Mouse (Mus musculus) left cerebral cortex, adult 11 months (tissue): Measurements from ENCODE around the gene Elmo2.

ENCODE experiments used
- DNase-seq: peaks from one replicate; pipeline ENCODE4 v3.0.0; 2022; ENCODE audit warnings: low spot score

Elmo2 gene

GRCm38 (mm10) chr2:165257151-165257834, 69.0 kb downstream of the Elmo2 start:
- DNase-seq, result no peak

GRCm38 (mm10) chr2:165256213-165256612, 70.1 kb downstream of the Elmo2 start:
- DNase-seq, result no peak

- DNase-seq, result no peak
Measured at GRCm38 (mm10) chr2:165253867-165254266, 72.4 kb downstream of the Elmo2 start.

GRCm38 (mm10) chr2:165253269-165253668, 73.0 kb downstream of the Elmo2 start:
- DNase-seq, result no peak

GRCm38 (mm10) chr2:165252801-165253200, 73.5 kb downstream of the Elmo2 start:
- no peak for DNase-seq

- DNase-seq, result no peak
Measured at GRCm38 (mm10) chr2:165252381-165252780, 73.9 kb downstream of the Elmo2 start.

- DNase-seq, result no peak
Measured at GRCm38 (mm10) chr2:165250903-165251302, 75.4 kb downstream of the Elmo2 start.

GRCm38 (mm10) chr2:165248967-165249366, 77.3 kb downstream of the Elmo2 start:
- DNase-seq, result no peak

GRCm38 (mm10) chr2:165246349-165246748, 79.9 kb downstream of the Elmo2 start:
- DNase-seq, result no peak

GRCm38 (mm10) chr2:165243122-165243720, 83.1 kb downstream of the Elmo2 start:
- DNase-seq, result no peak

GRCm38 (mm10) chr2:165242575-165242974, 83.7 kb downstream of the Elmo2 start:
- DNase-seq, result no peak

GRCm38 (mm10) chr2:165241786-165242185, 84.5 kb downstream of the Elmo2 start:
- no peak for DNase-seq

- no peak for DNase-seq
Measured at GRCm38 (mm10) chr2:165240371-165240770, 85.9 kb downstream of the Elmo2 start.

- DNase-seq, result no peak
Measured at GRCm38 (mm10) chr2:165239533-165240144, 86.6 kb downstream of the Elmo2 start.

- no peak for DNase-seq
Measured at GRCm38 (mm10) chr2:165238416-165239145, 87.7 kb downstream of the Elmo2 start.
